Mouse (Mus musculus) heart, adult 2 months (tissue): Measurements from ENCODE around the gene Glmn. TPM values are rescaled to one million over a fixed set of nuclear protein-coding genes. Genes with fewer than 3 reads are reported as not detected.

Experiments
- DNase-seq, 2 experiments: peaks; one replicate each; pipeline ENCODE4 v3.0.0; 2021
- H3K27ac ChIP-seq: fragments of 200-600 bp; 2 replicates; pipeline ENCODE4 v1.8.1; 2022
- H3K27me3 ChIP-seq: fragments of 200-500 bp; 2 replicates; pipeline ENCODE4 v1.6.1; 2012; ENCODE audit warnings: mild to moderate bottlenecking, low read length, inconsistent platforms, mixed read lengths; ENCODE audit not compliant: control insufficient read depth, insufficient read depth
- H3K36me3 ChIP-seq: fragments of 200-500 bp; 2 replicates; pipeline ENCODE4 v1.6.1; 2012; ENCODE audit warnings: low read length, inconsistent platforms; ENCODE audit not compliant: control insufficient read depth, insufficient read depth
- H3K4me1 ChIP-seq: fragments of 200-500 bp; 2 replicates; pipeline ENCODE4 v1.6.1; 2011; ENCODE audit warnings: low read length; ENCODE audit not compliant: control insufficient read depth, insufficient read depth
- H3K4me3 ChIP-seq: fragments of 200-600 bp; 2 replicates; pipeline ENCODE4 v1.8.1; 2022
- H3K79me2 ChIP-seq: fragments of 200-500 bp; replicated peaks from 2 replicates; pipeline ENCODE4 v1.6.1; 2012; ENCODE audit warnings: mild to moderate bottlenecking, inconsistent platforms, low read length, moderate library complexity, mixed read lengths; ENCODE audit not compliant: control insufficient read depth, insufficient read depth
- H3K9ac ChIP-seq: fragments of 200-500 bp; 2 replicates; pipeline ENCODE4 v1.6.1; 2012; ENCODE audit warnings: low read depth, mild to moderate bottlenecking, control low read depth, inconsistent platforms, low read length, mixed read lengths
- CTCF ChIP-seq: fragments of 200-600 bp; IDR thresholded peaks from 2 replicates; pipeline ENCODE4 v1.8.1; 2022; ENCODE audit warnings: antibody characterized with exemption, mild to moderate bottlenecking, moderate library complexity
- EP300 ChIP-seq: fragments of 200-500 bp; IDR thresholded peaks from 2 replicates; pipeline ENCODE4 v1.6.1; 2011; ENCODE audit warnings: low read depth, low read length, control low read depth; ENCODE audit not compliant: insufficient read depth
- POLR2A ChIP-seq: fragments of 200-500 bp; IDR thresholded peaks from 2 replicates; pipeline ENCODE4 v1.6.1; 2011; ENCODE audit warnings: mild to moderate bottlenecking, low read depth, low read length, control low read depth; ENCODE audit not compliant: insufficient read depth
- WGBS: fragments of 180-500 bp; shearing (Covaris S2); methylation state at CpG from one replicate; pipeline ENCODE4 v1.1.7; 2018; 5-methylcytosine and 5-hydroxymethylcytosine counted together
- intact Hi-C: fragments of 180-260 bp; cut with DNase I; formaldehyde crosslinking; loops from one replicate; pipeline ENCODE4 v1.15.1; 2025
- polyA plus RNA-seq: library from polyadenylated mRNA; depleted of rRNA; stranded (reverse); fragments of >200 nt; gene quantifications from 2 replicates; pipeline ENCODE4 v1.2.3, GENCODE M21; 2012
- total RNA-seq, 2 experiments: library from RNA; stranded (reverse); gene quantifications; 2 replicates each; pipeline ENCODE4 v1.2.3; 2021

The Glmn gene
- total and polyA plus RNA-seq, 3 experiments: 0.47 to 4.1 (median 3.1) TPM

GRCm38 (mm10) chr5:107516087-107516486 lies 81.6 kb downstream of the Glmn start:
- no peaks in the 10 kb centered on the region for H3K4me1 ChIP-seq
- no peaks in the 10 kb centered on the region for H3K79me2 ChIP-seq
- TF ChIP-seq CTCF (no peak), EP300 (no peak), POLR2A (no peak)
- no peak overlapping the region for H3K4me3 ChIP-seq
- no peak overlapping the region for H3K9ac ChIP-seq
- H3K27ac ChIP-seq: no peak overlapping the region
- no peaks in the 10 kb centered on the region for H3K27me3 ChIP-seq
- intact Hi-C loops: loop anchor here (10.0 kb wide), 1 partner anchor 661 kb away; no protein-coding TSS in a partner anchor
- no peaks in the 10 kb centered on the region for H3K36me3 ChIP-seq
- 87% methylated on average over 1 of the region's 1 CpGs for WGBS
- DNase-seq: no peak

GRCm38 (mm10) chr5:107515453-107515852 lies 82.2 kb downstream of the Glmn start:
- WGBS: 91% methylated on average over 3 of the region's 3 CpGs
- Histone ChIP-seq H3K9ac (no peak overlapping the region), H3K36me3 (no peaks in the 10 kb centered on the region), H3K4me3 (no peak overlapping the region), H3K27me3 (no peaks in the 10 kb centered on the region), H3K4me1 (no peaks in the 10 kb centered on the region), H3K27ac (no peak overlapping the region), H3K79me2 (no peaks in the 10 kb centered on the region)
- intact Hi-C loops: loop anchor here (10.0 kb wide), 1 partner anchor 661 kb away; no protein-coding TSS in a partner anchor
- no peak for TF ChIP-seq CTCF
- TF ChIP-seq POLR2A: no peak
- no peak for TF ChIP-seq EP300
- no peak for DNase-seq

GRCm38 (mm10) chr5:107513583-107513982 lies 84.1 kb downstream of the Glmn start:
- H3K36me3 ChIP-seq: no peaks in the 10 kb centered on the region
- no peaks in the 10 kb centered on the region for H3K27me3 ChIP-seq
- peak; percentile 21 to 33 for DNase-seq
- H3K4me1 ChIP-seq: no peaks in the 10 kb centered on the region
- no peak overlapping the region for H3K4me3 ChIP-seq
- intact Hi-C loops: loop anchor here (10.0 kb wide), 1 partner anchor 659 kb away; no protein-coding TSS in a partner anchor
- no peak overlapping the region for H3K27ac ChIP-seq
- no peak overlapping the region for H3K9ac ChIP-seq
- WGBS: 51% methylated on average over 7 of the region's 7 CpGs
- TF ChIP-seq CTCF (peak; percentile 67), EP300 (no peak), POLR2A (no peak)
- no peaks in the 10 kb centered on the region for H3K79me2 ChIP-seq

GRCm38 (mm10) chr5:107511326-107511725 lies 86.4 kb downstream of the Glmn start:
- H3K27me3 ChIP-seq: no peaks in the 10 kb centered on the region
- H3K27ac ChIP-seq: no peak overlapping the region
- intact Hi-C loops: loop anchor here (10.0 kb wide), 1 partner anchor 657 kb away; no protein-coding TSS in a partner anchor
- H3K4me1 ChIP-seq: no peaks in the 10 kb centered on the region
- WGBS: 46% methylated on average over 2 of the region's 2 CpGs
- TF ChIP-seq POLR2A (no peak), CTCF (no peak), EP300 (no peak)
- no peaks in the 10 kb centered on the region for H3K79me2 ChIP-seq
- no peak for DNase-seq
- no peaks in the 10 kb centered on the region for H3K36me3 ChIP-seq
- H3K9ac ChIP-seq: no peak overlapping the region
- H3K4me3 ChIP-seq: no peak overlapping the region

- DNase-seq: no peak
- TF ChIP-seq CTCF (no peak), EP300 (no peak), POLR2A (no peak)
- no peak overlapping the region for H3K4me3 ChIP-seq
- no peaks in the 10 kb centered on the region for H3K27me3 ChIP-seq
- no peaks in the 10 kb centered on the region for H3K4me1 ChIP-seq
- no peaks in the 10 kb centered on the region for H3K79me2 ChIP-seq
- no peak overlapping the region for H3K9ac ChIP-seq
- intact Hi-C loops: loop anchor here (10.0 kb wide), 1 partner anchor 656 kb away; no protein-coding TSS in a partner anchor
- no peak overlapping the region for H3K27ac ChIP-seq
- no peaks in the 10 kb centered on the region for H3K36me3 ChIP-seq
- WGBS: 89% methylated on average over 10 of the region's 10 CpGs
These were observed 87.2 kb downstream of the Glmn start for GRCm38 (mm10) chr5:107510503-107510902.

GRCm38 (mm10) chr5:107507321-107507720 lies 90.4 kb downstream of the Glmn start, which contains the start of gene Gm42669:
TSS of gene Gm42669 (plus strand) at chr5:107507621.
- H3K4me3 ChIP-seq: no peak within 1 kb of the TSS
- H3K36me3 ChIP-seq: no peaks in the 10 kb centered on the region
- intact Hi-C loops: no loop called here
- no peak for DNase-seq
- H3K4me1 ChIP-seq: no peaks in the 10 kb centered on the region
- H3K27ac ChIP-seq: no peak within 1 kb of the TSS
- 81% methylated on average over 4 of the region's 4 CpGs for WGBS
- H3K79me2 ChIP-seq: no peaks in the 10 kb centered on the region
- no peaks in the 10 kb centered on the region for H3K27me3 ChIP-seq
- no peak within 1 kb of the TSS for H3K9ac ChIP-seq
- TF ChIP-seq POLR2A (no peak), CTCF (no peak), EP300 (no peak)
